Mouse (Mus musculus) neutrophil, adult 5-6 weeks (primary cell): ENCODE data around the gene Ly75. TPM values are rescaled to one million over a fixed set of nuclear protein-coding genes. Genes with fewer than 3 reads are reported as not detected.

Experiments
- ATAC-seq: fragments of 151-379, 151-347 bp; 2 replicates; pipeline ENCODE4 v1.8.0; 2017; ENCODE audit warnings: mild to moderate bottlenecking, moderate TSS enrichment; ENCODE audit not compliant: insufficient number of reproducible peaks, poor library complexity, low FRiP score, severe bottlenecking; ENCODE audit errors: extremely low read depth
- total RNA-seq: library from RNA; stranded (forward); fragments of 200-1000 nt; gene quantifications from 2 replicates; pipeline ENCODE4 v1.2.3, GENCODE M21; 2017

Gene Ly75
- total RNA-seq, 1 experiment from 2014 or later, result 18.6 TPM

- ATAC-seq, result no peak
Observed at GRCm38 (mm10) chr2:60269856-60270479, 113.1 kb downstream of the Ly75 start.

GRCm38 (mm10) chr2:60267567-60267966 lies 115.5 kb downstream of the Ly75 start:
- ATAC-seq, result no peak

- ATAC-seq, result no peak
Observed at GRCm38 (mm10) chr2:60260621-60261350, 122.3 kb downstream of the Ly75 start.

GRCm38 (mm10) chr2:60259186-60259585 lies 123.9 kb downstream of the Ly75 start:
- no peak for ATAC-seq

GRCm38 (mm10) chr2:60256751-60257150 lies 126.4 kb downstream of the Ly75 start:
- ATAC-seq, result no peak

GRCm38 (mm10) chr2:60253506-60253905 lies 129.6 kb downstream of the Ly75 start:
- ATAC-seq, result no peak

GRCm38 (mm10) chr2:60252782-60253181 lies 130.3 kb downstream of the Ly75 start:
- ATAC-seq, result no peak

Other genes with a start within 250 kb of the Ly75 start
- 365 and 367 TPM in 2 replicates for gene Baz2b, start 173.5 kb downstream of the Ly75 start, total RNA-seq
- 547 and 566 TPM in 2 replicates for gene March7, start 173.4 kb downstream of the Ly75 start, total RNA-seq
- gene Cd302, start 98.8 kb downstream of the Ly75 start, total RNA-seq, result 2.3 and 4.0 TPM in 2 replicates
- not detected in 2 replicates for gene Pla2r1, start 170.0 kb upstream of the Ly75 start, total RNA-seq